Mouse (Mus musculus) neural tube, embryonic 11.5 days (tissue): ENCODE results near the gene Racgap1. TPM values are rescaled to one million over a fixed set of nuclear protein-coding genes. Genes with fewer than 3 reads are reported as not detected.

Source experiments
- ATAC-seq: fragments of 200-750 bp; cut with Nextera tagmentation; 2 replicates; pipeline ENCODE4 v1.8.0; 2017; ENCODE audit warnings: moderate number of reproducible peaks, mild to moderate bottlenecking, moderate TSS enrichment, moderate library complexity; ENCODE audit not compliant: insufficient read depth, low FRiP score, low TSS enrichment
- DNase-seq: peaks from one replicate; pipeline ENCODE4 v3.0.0-alpha.2; 2015; ENCODE audit warnings: low spot score
- H3K27ac ChIP-seq: fragments of 300-500 bp; sonication (generic); 2 replicates; pipeline ENCODE4 v1.5.1; 2014; ENCODE audit warnings: low read depth, mild to moderate bottlenecking, low read length
- H3K27me3 ChIP-seq: fragments of 300-500 bp; sonication (generic); 2 replicates; pipeline ENCODE4 v1.6.1; 2014; ENCODE audit warnings: mild to moderate bottlenecking, low read length, mixed read lengths; ENCODE audit not compliant: control insufficient read depth, insufficient read depth
- H3K36me3 ChIP-seq: fragments of 300-500 bp; sonication (generic); 2 replicates; pipeline ENCODE4 v1.6.1; 2014; ENCODE audit warnings: mild to moderate bottlenecking, low read length, moderate library complexity, mixed read lengths; ENCODE audit not compliant: control insufficient read depth, insufficient read depth
- H3K4me1 ChIP-seq: fragments of 300-500 bp; sonication (generic); 2 replicates; pipeline ENCODE4 v1.6.1; 2014; ENCODE audit warnings: low read length, mixed read lengths; ENCODE audit not compliant: control insufficient read depth, insufficient read depth
- H3K4me2 ChIP-seq: fragments of 300-500 bp; sonication (generic); 2 replicates; pipeline ENCODE4 v1.6.1; 2014; ENCODE audit warnings: low read depth, mild to moderate bottlenecking, moderate library complexity
- H3K4me3 ChIP-seq: fragments of 300-500 bp; sonication (generic); 2 replicates; pipeline ENCODE4 v1.5.1; 2014; ENCODE audit warnings: low read depth, low read length
- H3K9ac ChIP-seq: fragments of 300-500 bp; sonication (generic); 2 replicates; pipeline ENCODE4 v1.6.1; 2014; ENCODE audit warnings: mild to moderate bottlenecking, low read length
- H3K9me3 ChIP-seq: fragments of 300-500 bp; sonication (generic); 2 replicates; pipeline ENCODE4 v1.6.1; 2016; ENCODE audit warnings: low read length; ENCODE audit not compliant: control insufficient read depth
- WGBS: fragments of 180-500 bp; shearing (Covaris S2); extraction: QIAGEN DNeasy Blood & Tissue Kit; methylation state at CpG from one replicate; pipeline ENCODE4 v1.1.7; 2014; 5-methylcytosine and 5-hydroxymethylcytosine counted together
- polyA plus RNA-seq: library from polyadenylated mRNA; unstranded; fragments of >200 nt; fragmentation: Nextera tagmentation; extraction: Ambion mirVana; gene quantifications from 2 replicates; pipeline ENCODE4 v1.2.1, GENCODE M21; 2014

The Racgap1 gene
- polyA plus RNA-seq, 1 experiment from 2014 or later, result 185 TPM

DNA sequence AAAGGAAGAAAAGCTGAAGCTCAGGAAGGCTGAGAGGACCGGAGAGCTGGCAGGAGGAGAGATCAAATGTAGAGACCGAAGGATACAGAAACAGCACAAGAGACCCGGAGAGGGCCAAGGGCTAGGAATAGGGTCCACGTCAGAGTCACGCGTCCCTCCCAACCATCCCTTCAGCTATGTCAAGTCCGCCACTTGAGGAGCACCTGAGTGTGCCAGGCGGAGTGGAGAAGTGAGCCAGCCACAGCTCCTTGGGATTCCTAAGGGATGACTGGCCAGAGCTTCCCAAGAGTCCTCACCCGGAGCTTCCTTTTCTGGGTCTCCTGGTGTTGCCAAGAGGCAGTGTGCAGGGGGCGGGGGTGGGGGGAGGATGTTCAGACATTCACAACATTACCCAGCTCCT lies 56.5 kb downstream of the Racgap1 start:
- no peaks in the 10 kb centered on the region for H3K36me3 ChIP-seq
- H3K27me3 ChIP-seq, result peaks cover 41% of the 10 kb centered on the region
- DNase-seq (no peak), ATAC-seq (no peak)
- no peak overlapping the region for H3K9ac ChIP-seq
- H3K27ac ChIP-seq, result no peak overlapping the region
- WGBS, result 87% methylated on average over 10 of the region's 10 CpGs
- H3K4me2 ChIP-seq, result no peak overlapping the region
- H3K9me3 ChIP-seq, result no peaks in the 10 kb centered on the region
- peaks cover 2% of the 10 kb centered on the region; the same call in 1 of the 2 replicates for H3K4me1 ChIP-seq
- H3K4me3 ChIP-seq, result no peak overlapping the region

DNA sequence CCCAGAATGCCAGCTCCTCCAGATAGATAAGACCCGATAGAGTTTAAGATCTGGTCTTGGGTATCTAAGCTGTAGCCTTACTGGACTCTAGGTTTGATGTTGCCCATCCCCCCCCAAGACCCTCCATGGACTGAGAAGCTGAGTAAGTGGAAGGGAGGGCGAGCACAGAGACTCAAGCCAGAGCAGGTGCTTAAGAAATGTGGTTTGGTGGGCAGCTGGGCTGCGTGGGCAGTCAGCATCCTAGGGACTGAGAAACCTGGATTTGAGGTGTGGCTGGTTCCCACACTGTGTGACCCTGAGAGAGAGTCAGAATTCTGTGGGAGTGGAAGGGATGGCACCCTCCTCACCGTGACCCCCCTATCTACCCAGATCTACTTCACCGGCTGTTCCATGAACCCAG lies 58.6 kb downstream of the Racgap1 start:
- Histone ChIP-seq H3K4me2 (no peak overlapping the region), H3K4me1 (no peaks in the 10 kb centered on the region), H3K4me3 (no peak overlapping the region), H3K27ac (no peak overlapping the region), H3K9me3 (no peaks in the 10 kb centered on the region), H3K36me3 (no peaks in the 10 kb centered on the region), H3K9ac (no peak overlapping the region), H3K27me3 (peaks cover 62% of the 10 kb centered on the region)
- DNase-seq, result no peak
- no peak for ATAC-seq
- 91% methylated on average over 5 of the region's 5 CpGs for WGBS

- Histone ChIP-seq H3K27ac (no peak overlapping the region), H3K27me3 (peaks cover 67% of the 10 kb centered on the region), H3K9me3 (no peaks in the 10 kb centered on the region), H3K36me3 (no peaks in the 10 kb centered on the region), H3K9ac (no peak overlapping the region), H3K4me1 (no peaks in the 10 kb centered on the region), H3K4me3 (no peak overlapping the region), H3K4me2 (no peak overlapping the region)
- WGBS, result 78% methylated on average over 8 of the region's 8 CpGs
- ATAC-seq (no peak), DNase-seq (no peak)
These were observed 59.3 kb downstream of the Racgap1 start for GRCm38 (mm10) chr15:99592177-99592576.

- H3K36me3 ChIP-seq, result no peaks in the 10 kb centered on the region
- peak; percentile 53 for DNase-seq
- H3K27me3 ChIP-seq, result peaks cover 83% of the 10 kb centered on the region
- peak; percentile 61; the same call in 1 of the 2 replicates for ATAC-seq
- H3K4me1 ChIP-seq, result no peaks in the 10 kb centered on the region
- peak within 1 kb of the TSS; percentile 36 for H3K4me3 ChIP-seq
- H3K9ac ChIP-seq, result no peak within 1 kb of the TSS
- H3K4me2 ChIP-seq, result peak within 1 kb of the TSS; percentile 44
- H3K27ac ChIP-seq, result no peak within 1 kb of the TSS
- 1% methylated on average over 54 of the region's 83 CpGs for WGBS
- H3K9me3 ChIP-seq, result no peaks in the 10 kb centered on the region
These were observed 60.9 kb downstream of the Racgap1 start, which contains the start of gene Aqp5 for GRCm38 (mm10) chr15:99590429-99591084. TSS of gene Aqp5 (plus strand) at chr15:99590782.

- Histone ChIP-seq H3K27me3 (peaks cover 89% of the 10 kb centered on the region), H3K36me3 (no peaks in the 10 kb centered on the region), H3K9me3 (no peaks in the 10 kb centered on the region), H3K4me3 (no peak overlapping the region), H3K9ac (no peak overlapping the region), H3K4me1 (peaks cover 3% of the 10 kb centered on the region), H3K4me2 (no peak overlapping the region), H3K27ac (no peak overlapping the region)
- DNase-seq (no peak), ATAC-seq (no peak)
- 25% methylated on average over 7 of the region's 7 CpGs for WGBS
These were observed 61.8 kb downstream of the Racgap1 start for GRCm38 (mm10) chr15:99589704-99590103.

DNA sequence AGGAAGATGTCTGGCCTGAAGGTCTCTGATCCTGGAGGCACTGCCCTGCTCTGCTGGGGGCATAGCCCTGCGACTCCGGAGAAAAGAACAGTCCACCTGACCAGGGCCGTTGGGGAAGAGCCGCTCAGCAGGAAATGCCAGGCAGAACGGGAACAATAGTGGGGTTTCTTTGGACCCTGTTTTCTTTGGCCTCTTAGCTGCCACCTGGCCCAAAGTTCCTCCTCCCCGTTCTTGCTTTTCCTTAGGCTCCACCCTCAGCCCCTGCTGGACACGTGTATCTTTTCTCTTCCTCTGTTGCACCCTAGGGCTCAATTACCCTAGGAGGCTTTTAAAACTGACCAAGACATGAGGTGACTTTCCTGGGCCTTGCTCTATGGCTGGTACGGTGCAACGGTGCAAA lies 62.2 kb downstream of the Racgap1 start:
- ATAC-seq (no peak), DNase-seq (no peak)
- no peak overlapping the region for H3K27ac ChIP-seq
- H3K4me3 ChIP-seq, result no peak overlapping the region
- no peaks in the 10 kb centered on the region for H3K9me3 ChIP-seq
- H3K27me3 ChIP-seq, result peaks cover 90% of the 10 kb centered on the region
- H3K4me2 ChIP-seq, result no peak overlapping the region
- H3K36me3 ChIP-seq, result no peaks in the 10 kb centered on the region
- whole genome bisulfite sequencing, result 3% methylated on average over 9 of the region's 9 CpGs
- H3K4me1 ChIP-seq, result peaks cover 8% of the 10 kb centered on the region
- no peak overlapping the region for H3K9ac ChIP-seq

DNA sequence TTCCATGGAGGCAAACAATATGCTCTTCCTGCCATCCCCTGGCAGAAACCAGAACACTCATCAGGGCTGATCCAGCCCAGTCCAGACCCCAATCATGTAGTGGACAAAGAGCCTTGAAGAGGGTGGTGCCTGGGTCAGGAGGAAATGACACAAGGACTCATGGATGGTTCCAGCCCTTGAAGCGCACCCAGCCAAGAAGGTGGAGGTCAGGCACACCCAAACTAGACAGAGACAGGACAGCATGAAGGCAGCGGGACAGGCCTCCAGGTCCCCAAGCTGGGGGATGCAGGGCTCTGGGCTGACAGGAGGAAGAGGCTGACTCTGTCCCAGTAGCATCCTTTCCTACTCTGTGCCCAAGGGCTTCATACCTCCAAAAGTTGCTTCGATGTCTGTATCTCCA lies 64.9 kb downstream of the Racgap1 start:
- Histone ChIP-seq H3K36me3 (no peaks in the 10 kb centered on the region), H3K27me3 (peaks cover 94% of the 10 kb centered on the region), H3K9me3 (no peaks in the 10 kb centered on the region), H3K9ac (no peak overlapping the region), H3K4me1 (peaks cover 15% of the 10 kb centered on the region), H3K27ac (no peak overlapping the region), H3K4me3 (no peak overlapping the region), H3K4me2 (no peak overlapping the region)
- DNase-seq (no peak), ATAC-seq (no peak)
- 91% methylated on average over 3 of the region's 3 CpGs for WGBS

GRCm38 (mm10) chr15:99585741-99586140 lies 65.7 kb downstream of the Racgap1 start:
- no peak for ATAC-seq
- Histone ChIP-seq H3K27me3 (peaks cover 86% of the 10 kb centered on the region), H3K36me3 (no peaks in the 10 kb centered on the region), H3K27ac (no peak overlapping the region), H3K9ac (no peak overlapping the region), H3K4me1 (peaks cover 15% of the 10 kb centered on the region), H3K9me3 (no peaks in the 10 kb centered on the region), H3K4me2 (no peak overlapping the region), H3K4me3 (no peak overlapping the region)
- DNase-seq, result no peak
- 68% methylated on average over 6 of the region's 6 CpGs for WGBS
